Mouse (Mus musculus): ENCODE measurements at regions not wholly inside any gene's neighbourhood (a gene's known extent, or its start where the extent isn't known, plus 50 kb on each side); places are given as distances from the start of the nearest gene placed in this dataset.

DNA sequence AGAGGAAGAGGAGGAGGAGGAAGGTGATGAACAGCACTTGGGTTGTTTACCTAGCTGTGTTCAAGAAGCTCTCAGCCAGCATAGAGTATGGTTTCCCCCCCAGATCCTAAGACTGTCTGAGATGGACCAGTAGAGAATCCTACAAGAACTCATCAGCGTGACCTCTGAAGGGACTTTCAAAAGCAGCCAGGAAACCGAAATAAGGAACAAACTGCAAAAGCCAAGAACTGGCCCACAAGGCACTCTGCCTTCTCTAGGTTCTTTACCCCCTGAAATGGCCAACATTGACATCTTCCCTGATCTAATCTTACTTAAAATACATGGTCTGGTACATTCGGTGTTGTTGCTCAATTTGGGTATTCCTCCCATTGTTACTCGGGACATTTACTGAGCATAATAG is 118.1 kb upstream of the Rreb1 start:
- DNase-seq (ENCODE audit: low spot score) = no peak
- WGBS = 90% methylated on average over 4 of the region's 4 CpGs
- H3K4me2 ChIP-seq (ENCODE audit: low read length) = no peak overlapping the region
- no peaks in the 10 kb centered on the region for H3K4me1 ChIP-seq (replicated peaks; ENCODE audit: insufficient read depth, low read length)
- no peak overlapping the region for H3K27ac ChIP-seq
- no peak overlapping the region for H3K9ac ChIP-seq (ENCODE audit: low read depth, low read length)
- no peak overlapping the region for H3K4me3 ChIP-seq (replicated peaks; ENCODE audit: low read depth, low read length)
- no peaks in the 10 kb centered on the region for H3K27me3 ChIP-seq (ENCODE audit: insufficient read depth, low read length)
- ATAC-seq (replicated peaks; ENCODE audit: low FRiP score, low read depth) = no peak
- no peaks in the 10 kb centered on the region for H3K36me3 ChIP-seq (ENCODE audit: insufficient read depth, low read length)
- no peaks in the 10 kb centered on the region for H3K9me3 ChIP-seq (replicated peaks; ENCODE audit: low read length)
- no peak for TF ChIP-seq CTCF (IDR thresholded peaks at IDR 0.05; ENCODE audit: low read depth)

DNA sequence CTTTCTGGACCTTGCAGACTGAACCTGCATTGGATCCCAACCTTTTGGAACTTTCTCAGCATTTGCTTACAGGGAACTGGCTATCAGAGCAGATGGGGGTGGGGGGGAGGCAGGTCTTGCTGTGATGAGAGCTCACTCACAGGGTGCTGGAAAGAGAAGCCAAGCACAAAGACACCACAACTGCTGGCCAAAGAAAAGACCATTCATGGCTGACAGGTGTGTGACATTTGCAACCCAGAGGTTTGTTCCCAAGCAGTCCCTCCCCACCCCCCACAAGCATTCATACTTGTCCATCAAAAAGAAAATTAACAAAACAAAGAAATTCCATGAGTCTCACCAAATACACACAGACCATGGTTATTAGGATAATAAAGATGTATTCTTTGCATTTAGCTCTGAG is 117.5 kb upstream of the Rreb1 start:
- Histone ChIP-seq H3K27me3 (ENCODE audit: insufficient read depth, low read length) (no peaks in the 10 kb centered on the region), H3K4me2 (ENCODE audit: low read length) (no peak overlapping the region), H3K9me3 (replicated peaks; ENCODE audit: low read length) (no peaks in the 10 kb centered on the region), H3K9ac (ENCODE audit: low read depth, low read length) (no peak overlapping the region), H3K4me3 (replicated peaks; ENCODE audit: low read depth, low read length) (no peak overlapping the region), H3K4me1 (replicated peaks; ENCODE audit: insufficient read depth, low read length) (no peaks in the 10 kb centered on the region), H3K36me3 (ENCODE audit: insufficient read depth, low read length) (no peaks in the 10 kb centered on the region), H3K27ac (no peak overlapping the region)
- no peak for ATAC-seq (replicated peaks; ENCODE audit: low FRiP score, low read depth)
- DNase-seq (ENCODE audit: low spot score) = no peak
- no peak for TF ChIP-seq CTCF (IDR thresholded peaks at IDR 0.05; ENCODE audit: low read depth)

DNA sequence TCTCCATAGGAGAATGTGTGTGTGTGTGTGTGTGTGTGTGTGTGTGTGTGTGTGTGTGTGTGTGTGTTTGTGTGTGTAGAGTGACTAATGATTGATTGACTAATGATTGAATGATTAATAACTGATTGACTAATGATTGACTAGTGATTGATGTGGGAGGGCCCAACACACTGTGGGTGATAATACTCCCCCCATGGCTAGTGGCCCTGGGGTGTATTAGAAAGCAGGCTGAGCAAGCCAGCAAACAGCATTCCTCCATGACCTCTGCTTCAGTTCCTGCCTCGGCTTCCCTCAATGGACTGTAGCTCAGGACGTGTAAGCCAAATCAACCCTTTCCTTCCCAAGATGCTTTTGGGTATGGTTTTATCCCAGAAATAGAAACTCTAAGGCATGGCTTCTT is 114.1 kb upstream of the Rreb1 start:
- Histone ChIP-seq H3K36me3 (ENCODE audit: insufficient read depth, low read length) (no peaks in the 10 kb centered on the region), H3K27ac (no peak overlapping the region), H3K9ac (ENCODE audit: low read depth, low read length) (no peak overlapping the region), H3K4me3 (replicated peaks; ENCODE audit: low read depth, low read length) (no peak overlapping the region), H3K4me2 (ENCODE audit: low read length) (no peak overlapping the region), H3K4me1 (replicated peaks; ENCODE audit: insufficient read depth, low read length) (no peaks in the 10 kb centered on the region), H3K9me3 (replicated peaks; ENCODE audit: low read length) (no peaks in the 10 kb centered on the region), H3K27me3 (ENCODE audit: insufficient read depth, low read length) (no peaks in the 10 kb centered on the region)
- DNase-seq (ENCODE audit: low spot score) (no peak), ATAC-seq (replicated peaks; ENCODE audit: low FRiP score, low read depth) (no peak)
- no peak for TF ChIP-seq CTCF (IDR thresholded peaks at IDR 0.05; ENCODE audit: low read depth)
- WGBS = 64% methylated on average over 2 of the region's 2 CpGs

DNA sequence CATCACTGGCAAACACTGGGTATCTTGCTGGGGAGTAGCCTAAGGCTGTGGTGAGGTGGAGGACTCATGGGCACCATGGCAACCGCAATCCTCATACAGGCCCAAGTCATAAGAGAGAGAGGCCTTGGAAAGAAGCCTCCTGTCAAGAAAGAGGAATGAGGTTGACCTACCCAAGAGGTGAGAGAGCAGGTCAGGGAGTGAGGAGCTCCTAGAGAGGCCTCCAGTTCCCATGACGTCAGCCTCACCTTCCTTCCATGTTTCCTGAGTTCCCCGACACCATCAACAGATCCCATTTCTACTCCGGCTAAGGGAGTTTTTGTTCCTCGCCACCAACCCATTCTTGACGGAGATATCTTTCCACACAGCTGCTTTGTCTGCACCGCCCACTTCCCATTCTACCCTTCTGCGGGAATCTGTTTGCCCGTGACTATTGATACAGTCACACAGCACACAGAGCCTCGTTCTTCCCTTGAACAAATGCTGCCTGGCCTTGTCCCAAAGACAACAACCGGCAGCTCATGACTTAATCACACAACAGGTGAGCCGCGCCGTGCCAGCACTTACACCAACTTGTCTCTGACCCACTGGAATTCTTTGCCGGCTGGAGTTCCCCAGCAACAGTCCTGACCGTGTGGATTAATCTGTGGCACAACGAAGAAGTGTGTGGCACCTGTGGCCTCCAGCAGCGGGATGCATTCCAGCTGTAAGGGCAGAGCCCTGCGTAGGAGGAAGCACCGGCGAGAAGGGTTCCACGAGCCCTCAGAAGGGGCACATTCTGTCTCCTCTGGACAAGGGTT is 111.8 kb upstream of the Rreb1 start:
- ATAC-seq (replicated peaks; ENCODE audit: low FRiP score, low read depth) = no peak
- H3K4me2 ChIP-seq (ENCODE audit: low read length) = no peak overlapping the region

DNA sequence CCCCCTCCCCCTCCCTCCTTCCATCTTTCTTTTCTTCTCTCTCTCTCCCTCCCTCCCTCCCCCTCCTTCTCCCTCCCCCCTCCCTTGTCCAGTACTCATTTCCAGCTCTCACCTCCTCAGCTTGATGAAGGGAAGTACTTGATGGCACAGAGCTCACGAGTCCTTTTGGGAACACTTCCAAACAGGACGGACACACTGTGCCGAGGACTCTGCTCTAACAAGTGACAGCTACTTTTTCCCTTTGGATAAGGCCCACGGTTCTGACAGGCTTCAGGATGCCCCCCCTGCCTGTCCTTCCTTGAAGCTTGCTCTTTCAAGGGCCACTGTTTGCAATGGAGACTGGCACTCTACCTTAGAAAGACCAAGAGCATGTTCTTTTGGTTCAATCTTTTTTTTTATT is 110.8 kb upstream of the Rreb1 start:
- Histone ChIP-seq H3K27ac (no peak overlapping the region), H3K27me3 (ENCODE audit: insufficient read depth, low read length) (no peaks in the 10 kb centered on the region), H3K4me1 (replicated peaks; ENCODE audit: insufficient read depth, low read length) (no peaks in the 10 kb centered on the region), H3K9ac (ENCODE audit: low read depth, low read length) (no peak overlapping the region), H3K4me2 (ENCODE audit: low read length) (no peak overlapping the region), H3K9me3 (replicated peaks; ENCODE audit: low read length) (no peaks in the 10 kb centered on the region), H3K4me3 (replicated peaks; ENCODE audit: low read depth, low read length) (no peak overlapping the region), H3K36me3 (ENCODE audit: insufficient read depth, low read length) (no peaks in the 10 kb centered on the region)
- WGBS = 51% methylated on average over 4 of the region's 4 CpGs
- ATAC-seq (replicated peaks; ENCODE audit: low FRiP score, low read depth) (no peak), DNase-seq (ENCODE audit: low spot score) (no peak)
- TF ChIP-seq CTCF (IDR thresholded peaks at IDR 0.05; ENCODE audit: low read depth) = no peak

More for the DNA sequence above, 111.8 kb upstream of the Rreb1 start:
- no peaks in the 10 kb centered on the region for H3K4me1 ChIP-seq (replicated peaks; ENCODE audit: insufficient read depth, low read length)
- no peak overlapping the region for H3K27ac ChIP-seq
- H3K27me3 ChIP-seq (ENCODE audit: insufficient read depth, low read length) = no peaks in the 10 kb centered on the region
- no peak overlapping the region for H3K4me3 ChIP-seq (replicated peaks; ENCODE audit: low read depth, low read length)
- no peaks in the 10 kb centered on the region for H3K9me3 ChIP-seq (replicated peaks; ENCODE audit: low read length)
- no peaks in the 10 kb centered on the region for H3K36me3 ChIP-seq (ENCODE audit: insufficient read depth, low read length)
- no peak for DNase-seq (ENCODE audit: low spot score)
- TF ChIP-seq CTCF (IDR thresholded peaks at IDR 0.05; ENCODE audit: low read depth) = no peak
- H3K9ac ChIP-seq (ENCODE audit: low read depth, low read length) = no peak overlapping the region
- WGBS = 66% methylated on average over 22 of the region's 22 CpGs

DNA sequence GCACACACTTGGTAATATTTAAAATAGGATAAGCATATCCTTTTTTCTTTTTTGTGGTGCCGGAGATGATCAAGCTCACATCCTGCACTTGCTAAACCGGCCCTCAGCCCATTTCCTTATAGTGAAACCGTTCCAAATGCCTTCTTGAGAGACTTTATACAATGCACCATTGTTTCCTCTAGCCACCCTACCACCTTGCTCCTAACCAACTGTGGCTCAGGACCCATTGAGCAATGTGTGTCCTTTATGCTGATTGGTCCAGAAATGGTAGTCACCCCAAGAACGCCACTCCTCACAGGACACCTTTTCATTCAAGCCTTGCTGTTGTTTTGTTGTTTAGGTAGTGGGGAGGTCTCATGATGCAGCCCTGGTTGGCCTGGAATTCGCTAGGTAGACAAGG is 110.3 kb upstream of the Rreb1 start:
- H3K27ac ChIP-seq = no peak overlapping the region
- H3K9me3 ChIP-seq (replicated peaks; ENCODE audit: low read length) = no peaks in the 10 kb centered on the region
- no peak for TF ChIP-seq CTCF (IDR thresholded peaks at IDR 0.05; ENCODE audit: low read depth)
- no peaks in the 10 kb centered on the region for H3K27me3 ChIP-seq (ENCODE audit: insufficient read depth, low read length)
- no peak overlapping the region for H3K9ac ChIP-seq (ENCODE audit: low read depth, low read length)
- DNase-seq (ENCODE audit: low spot score) (no peak), ATAC-seq (replicated peaks; ENCODE audit: low FRiP score, low read depth) (no peak)
- H3K4me3 ChIP-seq (replicated peaks; ENCODE audit: low read depth, low read length) = no peak overlapping the region
- H3K4me2 ChIP-seq (ENCODE audit: low read length) = no peak overlapping the region
- WGBS = 81% methylated on average over 5 of the region's 5 CpGs
- no peaks in the 10 kb centered on the region for H3K4me1 ChIP-seq (replicated peaks; ENCODE audit: insufficient read depth, low read length)
- no peaks in the 10 kb centered on the region for H3K36me3 ChIP-seq (ENCODE audit: insufficient read depth, low read length)

DNA sequence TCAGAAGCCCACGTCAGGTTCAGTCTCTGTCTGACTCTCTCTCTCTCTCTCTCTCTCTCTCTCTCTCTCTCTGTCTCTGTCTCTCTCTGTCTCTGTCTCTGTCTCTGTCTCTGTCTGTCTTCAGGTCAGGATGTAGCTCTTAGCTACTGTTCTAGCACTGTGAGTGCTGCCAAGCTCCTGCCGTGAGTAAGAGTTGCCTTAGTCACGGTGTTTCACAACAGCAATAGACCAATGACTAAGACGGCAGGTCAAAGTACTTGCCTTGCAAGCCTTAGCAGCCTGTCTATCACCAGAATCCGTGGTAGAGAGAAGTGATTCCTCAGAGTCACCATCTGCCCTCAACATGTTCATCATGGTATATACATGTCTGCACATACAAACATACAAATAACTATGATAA is 107.1 kb upstream of the Rreb1 start:
- Histone ChIP-seq H3K27me3 (ENCODE audit: insufficient read depth, low read length) (no peaks in the 10 kb centered on the region), H3K27ac (no peak overlapping the region), H3K4me3 (replicated peaks; ENCODE audit: low read depth, low read length) (no peak overlapping the region), H3K9ac (ENCODE audit: low read depth, low read length) (no peak overlapping the region), H3K36me3 (ENCODE audit: insufficient read depth, low read length) (no peaks in the 10 kb centered on the region), H3K4me2 (ENCODE audit: low read length) (no peak overlapping the region), H3K4me1 (replicated peaks; ENCODE audit: insufficient read depth, low read length) (no peaks in the 10 kb centered on the region), H3K9me3 (replicated peaks; ENCODE audit: low read length) (no peaks in the 10 kb centered on the region)
- DNase-seq (ENCODE audit: low spot score) = no peak
- ATAC-seq (replicated peaks; ENCODE audit: low FRiP score, low read depth) = no peak
- 86% methylated on average over 5 of the region's 5 CpGs for WGBS
- TF ChIP-seq CTCF (IDR thresholded peaks at IDR 0.05; ENCODE audit: low read depth) = no peak

Measured in kidney, postnatal 0 days (tissue).